Mouse (Mus musculus) forebrain, embryonic 11.5 days (tissue): ENCODE data around the gene Tfdp1. TPM values are rescaled to one million over a fixed set of nuclear protein-coding genes. Genes with fewer than 3 reads are reported as not detected.

Experiments
- ATAC-seq: fragments of 200-750 bp; cut with Nextera tagmentation; replicated peaks from 2 replicates; pipeline ENCODE4 v1.8.0; 2017; ENCODE audit warnings: moderate TSS enrichment; ENCODE audit not compliant: low FRiP score
- DNase-seq: peaks from one replicate; pipeline ENCODE4 v3.0.0-alpha.2; 2017; ENCODE audit warnings: low spot score
- H3K27ac ChIP-seq: fragments of 300-500 bp; sonication (generic); 2 replicates; pipeline ENCODE4 v1.5.1; 2014; ENCODE audit warnings: low read depth, low read length
- H3K27me3 ChIP-seq: fragments of 300-500 bp; sonication (generic); 2 replicates; pipeline ENCODE4 v1.6.1; 2014; ENCODE audit warnings: mild to moderate bottlenecking, low read length, mixed read lengths; ENCODE audit not compliant: control insufficient read depth, insufficient read depth
- H3K36me3 ChIP-seq: fragments of 300-500 bp; sonication (generic); 2 replicates; pipeline ENCODE4 v1.6.1; 2014; ENCODE audit warnings: mild to moderate bottlenecking, low read length, moderate library complexity, mixed read lengths; ENCODE audit not compliant: control insufficient read depth, insufficient read depth
- H3K4me1 ChIP-seq: fragments of 300-500 bp; sonication (generic); replicated peaks from 2 replicates; pipeline ENCODE4 v1.6.1; 2014; ENCODE audit warnings: low read length, mixed read lengths; ENCODE audit not compliant: control insufficient read depth, insufficient read depth
- H3K4me2 ChIP-seq: fragments of 300-500 bp; sonication (generic); 2 replicates; pipeline ENCODE4 v1.6.1; 2014; ENCODE audit warnings: low read depth, mild to moderate bottlenecking, low read length, moderate library complexity, mixed read lengths; ENCODE audit not compliant: severe bottlenecking
- H3K4me3 ChIP-seq: fragments of 300-500 bp; sonication (generic); 2 replicates; pipeline ENCODE4 v1.5.1; 2014; ENCODE audit warnings: low read depth, low read length
- H3K9ac ChIP-seq: fragments of 300-500 bp; sonication (generic); 2 replicates; pipeline ENCODE4 v1.6.1; 2014; ENCODE audit warnings: low read length
- H3K9me3 ChIP-seq: fragments of 300-500 bp; sonication (generic); 2 replicates; pipeline ENCODE4 v1.6.1; 2016; ENCODE audit warnings: low read length, mixed read lengths; ENCODE audit not compliant: control insufficient read depth
- WGBS: fragments of 180-500 bp; shearing (Covaris S2); extraction: QIAGEN DNeasy Blood & Tissue Kit; methylation state at CpG from one replicate; pipeline ENCODE4 v1.1.7; 2014; 5-methylcytosine and 5-hydroxymethylcytosine counted together
- polyA plus RNA-seq: library from polyadenylated mRNA; unstranded; fragments of >200 nt; fragmentation: Nextera tagmentation; extraction: Ambion mirVana; gene quantifications from 2 replicates; pipeline ENCODE4 v1.2.1, GENCODE M21; 2014

Tfdp1 gene
- 237 and 244 TPM in 2 replicates for polyA plus RNA-seq

- no peaks in the 10 kb centered on the region; the same call in 1 of the 2 replicates for H3K36me3 ChIP-seq
- 1% methylated on average over 67 of the region's 72 CpGs for WGBS
- H3K27me3 ChIP-seq: no peaks in the 10 kb centered on the region
- peak; percentile 94 for DNase-seq
- no peaks in the 10 kb centered on the region for H3K9me3 ChIP-seq
- ATAC-seq: peak; percentile 96
- H3K4me2 ChIP-seq: peak within 1 kb of the TSS; percentile 79
- peak within 1 kb of the TSS; percentile 46 for H3K27ac ChIP-seq
- H3K4me1 ChIP-seq: peaks cover 4% of the 10 kb centered on the region; the same call in 1 of the 2 replicates
- H3K9ac ChIP-seq: peak within 1 kb of the TSS; percentile 96
- peak within 1 kb of the TSS; percentile 95 for H3K4me3 ChIP-seq
Measured at GRCm38 (mm10) chr8:13338255-13338860, at the start of gene Tfdp1. Tfdp1 (plus strand) TSS chr8:13338751.

DNA sequence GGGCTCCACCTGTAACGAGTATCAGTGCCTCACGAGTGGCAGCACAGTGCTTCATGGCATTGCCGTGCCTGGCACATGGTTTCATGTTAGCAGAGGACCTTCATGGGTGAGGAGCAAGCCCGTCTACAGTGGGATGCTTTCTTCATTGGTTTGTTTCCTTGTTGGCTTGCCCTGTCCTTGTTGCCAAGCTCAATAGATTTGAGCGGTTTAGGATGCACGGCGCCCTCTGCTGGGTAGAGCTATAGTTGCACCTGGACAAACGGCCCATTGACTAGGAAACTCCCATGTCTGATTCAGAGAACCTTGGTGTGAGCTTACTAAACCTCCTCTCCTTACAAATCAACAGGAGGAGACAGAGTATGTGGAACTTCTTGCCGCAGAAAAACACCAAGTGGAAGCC lies 46.2 kb upstream of the Tfdp1 start:
- no peak overlapping the region for H3K4me2 ChIP-seq
- no peak overlapping the region for H3K4me3 ChIP-seq
- no peaks in the 10 kb centered on the region for H3K9me3 ChIP-seq
- no peak overlapping the region for H3K27ac ChIP-seq
- H3K36me3 ChIP-seq: peaks cover 3% of the 10 kb centered on the region; the same call in 1 of the 2 replicates
- H3K9ac ChIP-seq: no peak overlapping the region
- H3K4me1 ChIP-seq: peaks cover 5% of the 10 kb centered on the region; the same call in 1 of the 2 replicates
- ATAC-seq: no peak
- no peaks in the 10 kb centered on the region for H3K27me3 ChIP-seq
- peak; percentile 87 for DNase-seq
- 24% methylated on average over 9 of the region's 9 CpGs for WGBS

GRCm38 (mm10) chr8:13293677-13294470 lies 44.7 kb upstream of the Tfdp1 start:
- no peak for DNase-seq
- H3K27me3 ChIP-seq: no peaks in the 10 kb centered on the region
- no peak overlapping the region for H3K4me2 ChIP-seq
- H3K9ac ChIP-seq: no peak overlapping the region
- peaks cover 2% of the 10 kb centered on the region; the same call in 1 of the 2 replicates for H3K4me1 ChIP-seq
- no peak overlapping the region for H3K4me3 ChIP-seq
- H3K9me3 ChIP-seq: no peaks in the 10 kb centered on the region
- 94% methylated on average over 9 of the region's 9 CpGs for WGBS
- ATAC-seq: no peak
- H3K27ac ChIP-seq: no peak overlapping the region
- H3K36me3 ChIP-seq: peaks cover 3% of the 10 kb centered on the region; the same call in 1 of the 2 replicates

DNA sequence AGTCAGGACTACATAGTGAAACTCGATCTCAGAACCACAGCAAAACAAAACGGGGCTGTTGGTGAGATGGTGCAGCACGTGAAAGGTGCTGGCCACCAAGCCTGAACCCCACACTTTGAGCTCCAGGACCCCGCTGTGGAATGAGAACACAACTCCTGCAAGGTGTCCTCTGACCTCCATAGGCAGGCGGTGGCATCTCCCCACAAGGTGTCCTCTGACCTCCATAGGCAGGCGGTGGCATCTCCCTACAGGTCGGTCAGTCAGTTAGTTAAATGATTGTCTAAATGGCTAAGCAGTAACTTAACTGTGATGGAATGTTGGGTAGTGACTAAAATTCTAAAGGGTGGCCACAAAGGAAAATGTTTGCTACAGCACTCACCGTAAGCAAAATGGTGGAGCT lies 39.0 kb upstream of the Tfdp1 start:
- no peak for ATAC-seq
- Histone ChIP-seq H3K4me1 (no peaks in the 10 kb centered on the region), H3K27me3 (no peaks in the 10 kb centered on the region), H3K4me2 (no peak overlapping the region), H3K4me3 (no peak overlapping the region), H3K36me3 (peaks cover 11% of the 10 kb centered on the region; the same call in 1 of the 2 replicates), H3K9me3 (no peaks in the 10 kb centered on the region), H3K9ac (no peak overlapping the region), H3K27ac (no peak overlapping the region)
- WGBS: 96% methylated on average over 8 of the region's 8 CpGs
- no peak for DNase-seq

- no peaks in the 10 kb centered on the region for H3K27me3 ChIP-seq
- no peak overlapping the region for H3K9ac ChIP-seq
- no peak overlapping the region for H3K4me3 ChIP-seq
- no peaks in the 10 kb centered on the region for H3K9me3 ChIP-seq
- H3K4me1 ChIP-seq: no peaks in the 10 kb centered on the region
- peaks cover 11% of the 10 kb centered on the region; the same call in 1 of the 2 replicates for H3K36me3 ChIP-seq
- WGBS: 97% methylated on average over 7 of the region's 7 CpGs
- no peak overlapping the region for H3K27ac ChIP-seq
- ATAC-seq (no peak), DNase-seq (no peak)
- no peak overlapping the region for H3K4me2 ChIP-seq
Measured at GRCm38 (mm10) chr8:13301036-13301435, 37.5 kb upstream of the Tfdp1 start.

GRCm38 (mm10) chr8:13305459-13305858 lies 33.1 kb upstream of the Tfdp1 start:
- H3K4me2 ChIP-seq: no peak overlapping the region
- no peak overlapping the region for H3K27ac ChIP-seq
- 89% methylated on average over 6 of the region's 6 CpGs for WGBS
- H3K4me3 ChIP-seq: no peak overlapping the region
- DNase-seq (no peak), ATAC-seq (no peak)
- H3K36me3 ChIP-seq: peaks cover 2% of the 10 kb centered on the region; the same call in 1 of the 2 replicates
- no peaks in the 10 kb centered on the region for H3K27me3 ChIP-seq
- no peaks in the 10 kb centered on the region for H3K9me3 ChIP-seq
- no peaks in the 10 kb centered on the region for H3K4me1 ChIP-seq
- H3K9ac ChIP-seq: no peak overlapping the region

DNA sequence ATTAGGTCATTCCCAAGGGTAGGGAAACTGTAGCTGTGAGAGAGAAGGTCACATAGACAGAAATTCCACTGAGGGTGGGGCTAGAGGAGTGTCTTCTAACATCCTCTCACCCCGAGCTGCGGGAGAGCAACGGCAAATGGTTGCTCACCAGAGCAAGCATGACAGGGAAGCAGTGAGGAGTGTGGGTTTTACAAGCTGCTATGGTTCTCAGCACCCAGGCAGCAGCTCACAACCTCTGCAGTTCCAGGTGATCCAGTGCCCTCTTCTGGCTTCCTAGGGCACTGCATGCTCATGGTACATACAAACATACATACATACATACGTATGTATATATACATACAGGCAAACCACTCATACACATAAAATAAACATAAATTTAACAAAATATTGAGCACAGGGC lies 32.7 kb upstream of the Tfdp1 start:
- peaks cover 2% of the 10 kb centered on the region; the same call in 1 of the 2 replicates for H3K36me3 ChIP-seq
- H3K27me3 ChIP-seq: no peaks in the 10 kb centered on the region
- no peak overlapping the region for H3K4me2 ChIP-seq
- ATAC-seq (no peak), DNase-seq (no peak)
- no peak overlapping the region for H3K4me3 ChIP-seq
- no peaks in the 10 kb centered on the region for H3K9me3 ChIP-seq
- H3K27ac ChIP-seq: no peak overlapping the region
- no peak overlapping the region for H3K9ac ChIP-seq
- WGBS: 97% methylated on average over 4 of the region's 4 CpGs
- no peaks in the 10 kb centered on the region for H3K4me1 ChIP-seq

- Histone ChIP-seq H3K9me3 (no peaks in the 10 kb centered on the region), H3K4me1 (no peaks in the 10 kb centered on the region), H3K9ac (no peak overlapping the region), H3K27me3 (no peaks in the 10 kb centered on the region), H3K36me3 (peaks cover 2% of the 10 kb centered on the region; the same call in 1 of the 2 replicates), H3K4me3 (no peak overlapping the region), H3K27ac (no peak overlapping the region), H3K4me2 (no peak overlapping the region)
- WGBS: 84% methylated on average over 7 of the region's 7 CpGs
- ATAC-seq (no peak), DNase-seq (no peak)
Measured at GRCm38 (mm10) chr8:13306309-13306909, 32.1 kb upstream of the Tfdp1 start.
